Mouse (Mus musculus) CH12F3 (cell line): ENCODE measurements around the gene Nsun7.

Experiments
- in situ Hi-C: fragments of 300-500 bp; cut with MboI; formaldehyde crosslinking; loops from 2 replicates; pipeline ENCODE4 v1.14.3; 2020; ENCODE audit warnings: low sequenced_read_pairs

Gene Nsun7

GRCm38 (mm10) chr5:66274417-66274816 is 14.7 kb downstream of the Nsun7 start:
- in situ Hi-C loops, result no loop called here

GRCm38 (mm10) chr5:66279650-66280049 is 20.0 kb downstream of the Nsun7 start:
- in situ Hi-C loops, result no loop called here

DNA sequence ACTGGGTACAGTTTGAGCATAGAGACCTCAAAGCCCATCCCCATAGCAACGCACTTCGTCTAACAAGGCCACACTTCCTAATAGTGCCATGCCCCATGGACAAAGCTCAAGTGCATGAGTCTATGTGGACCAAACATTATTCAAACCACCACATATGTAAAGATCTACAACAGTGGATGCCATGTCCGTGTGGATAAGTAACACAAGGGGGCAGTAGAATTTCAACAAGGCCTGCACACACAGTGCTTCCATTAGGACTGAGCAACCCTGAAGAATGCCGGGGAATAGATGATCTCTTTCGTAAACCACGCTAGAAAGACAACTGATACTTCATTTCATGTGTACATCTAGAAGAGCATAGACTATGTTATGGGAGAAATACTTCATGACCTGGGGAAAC is 21.0 kb downstream of the Nsun7 start:
- in situ Hi-C loops, result no loop called here

DNA sequence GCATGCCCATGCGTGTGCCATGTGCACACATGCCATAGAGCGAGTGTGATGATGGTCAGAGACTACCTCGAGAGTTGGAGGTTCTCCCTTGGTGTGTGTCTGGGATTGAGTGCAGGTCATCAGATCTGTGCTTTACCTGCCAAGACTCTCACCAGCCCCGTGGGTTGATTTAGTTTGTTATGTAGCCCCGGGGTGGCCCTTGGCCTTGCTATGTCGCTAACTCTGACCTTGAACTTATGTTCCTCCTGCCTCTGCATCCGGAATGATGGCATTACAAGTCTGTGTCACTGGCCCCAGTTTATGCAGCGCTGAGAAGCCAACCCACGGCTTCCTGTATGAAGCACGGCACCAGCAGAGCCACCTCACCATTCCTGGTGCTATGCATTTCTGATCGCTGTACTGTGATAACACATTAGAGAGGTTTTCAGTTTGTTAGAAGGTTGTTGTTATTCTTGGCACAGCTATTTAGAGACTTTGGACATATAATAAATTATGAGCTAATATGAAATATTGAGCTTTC is 34.5 kb downstream of the Nsun7 start:
- in situ Hi-C loops, result no loop called here

DNA sequence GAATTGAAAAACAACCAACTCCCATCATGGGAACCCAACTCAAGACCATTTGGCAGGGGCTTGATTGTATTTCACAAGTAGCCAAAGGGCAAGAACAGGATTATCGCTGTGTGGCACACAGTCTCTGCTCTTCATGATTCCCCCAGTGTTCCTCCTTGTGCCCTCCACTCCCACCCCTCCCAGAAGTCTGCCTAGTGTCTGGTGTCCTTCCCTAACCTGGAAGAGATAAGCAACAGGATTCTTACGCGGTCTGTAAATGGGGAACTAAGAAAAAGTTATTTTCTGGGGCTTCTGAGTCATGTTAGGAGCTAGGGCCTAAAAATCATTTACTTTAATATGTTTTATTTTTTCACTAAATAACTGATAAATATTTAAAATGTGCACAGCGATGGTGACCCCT is 35.3 kb downstream of the Nsun7 start:
- in situ Hi-C loops, result no loop called here

GRCm38 (mm10) chr5:66296116-66296515 is 36.4 kb downstream of the Nsun7 start:
- in situ Hi-C loops, result no loop called here

DNA sequence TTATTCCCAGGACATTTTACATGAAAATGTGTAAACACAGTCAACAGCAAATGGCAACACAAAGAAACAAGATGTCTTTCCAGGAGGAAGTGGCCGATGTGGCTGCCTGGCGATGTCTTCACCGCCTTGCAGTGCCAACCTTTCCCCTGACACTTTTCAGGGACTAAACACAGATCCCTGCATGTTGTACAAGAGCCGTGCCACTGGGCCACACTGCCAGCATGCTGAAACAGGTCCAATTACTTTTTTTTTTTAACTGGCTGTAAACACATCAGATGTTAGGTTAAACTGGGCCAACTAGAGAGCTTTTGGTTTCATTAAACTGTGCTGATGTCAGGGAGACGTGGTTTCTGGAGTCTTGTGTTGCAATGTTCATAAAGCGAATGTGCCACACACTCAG is 39.2 kb downstream of the Nsun7 start:
- in situ Hi-C loops, result no loop called here

GRCm38 (mm10) chr5:66300576-66300975 is 40.9 kb downstream of the Nsun7 start:
- in situ Hi-C loops, result no loop called here

DNA sequence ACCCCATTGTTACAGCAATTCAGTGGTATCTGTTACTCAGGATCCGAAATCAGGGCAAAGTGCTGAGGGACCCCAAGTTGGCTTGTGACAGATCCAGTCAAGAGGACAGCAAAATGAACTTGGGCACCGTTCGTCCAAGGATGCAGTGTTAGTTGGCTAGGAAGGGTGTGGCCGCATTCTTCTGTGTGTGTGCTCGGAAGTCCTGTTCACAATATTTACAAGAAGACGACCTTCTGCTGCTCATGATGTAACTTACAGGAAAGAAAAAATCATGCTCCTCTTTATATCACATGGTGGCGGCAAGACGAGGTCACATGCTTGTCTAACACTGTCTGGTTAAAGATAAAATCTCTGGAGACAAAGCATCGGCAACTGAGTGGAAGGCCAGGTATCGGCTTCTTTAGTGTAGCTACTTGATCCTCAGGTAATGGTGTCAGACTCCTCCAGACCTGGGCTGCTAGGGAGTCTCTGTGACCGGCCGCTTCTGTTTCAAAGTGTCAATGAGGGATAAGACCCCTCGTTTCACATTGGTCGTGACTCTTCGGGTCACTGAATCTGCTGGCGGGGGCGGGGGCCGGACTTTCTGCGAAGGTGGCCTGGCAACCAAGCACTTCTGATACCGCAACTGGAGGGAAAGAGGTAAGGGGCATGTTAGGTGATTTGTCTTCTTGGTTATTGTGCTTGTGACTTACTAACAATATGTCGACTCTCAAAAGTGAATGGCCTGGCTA is 42.6 kb downstream of the Nsun7 start:
- in situ Hi-C loops, result no loop called here

DNA sequence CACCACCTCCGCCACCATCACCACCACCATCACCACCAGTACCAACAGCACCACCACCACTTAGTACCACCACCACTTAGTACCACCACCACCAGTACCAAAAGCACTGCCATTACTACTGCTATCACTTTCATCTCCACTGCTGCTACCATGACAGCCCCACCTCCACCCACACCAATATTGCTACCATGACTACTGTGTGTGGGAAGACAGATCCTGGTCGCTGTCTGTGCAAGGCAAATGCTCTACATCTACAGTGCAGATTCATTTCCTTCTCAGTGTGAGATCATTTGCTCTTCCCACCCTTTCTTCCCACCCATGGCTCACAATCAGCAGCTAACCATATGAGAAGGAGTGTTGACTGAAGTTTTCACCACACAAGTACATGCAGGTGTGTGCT is 43.2 kb downstream of the Nsun7 start:
- in situ Hi-C loops, result no loop called here

GRCm38 (mm10) chr5:66304300-66305067 is 44.8 kb downstream of the Nsun7 start:
- in situ Hi-C loops, result no loop called here

DNA sequence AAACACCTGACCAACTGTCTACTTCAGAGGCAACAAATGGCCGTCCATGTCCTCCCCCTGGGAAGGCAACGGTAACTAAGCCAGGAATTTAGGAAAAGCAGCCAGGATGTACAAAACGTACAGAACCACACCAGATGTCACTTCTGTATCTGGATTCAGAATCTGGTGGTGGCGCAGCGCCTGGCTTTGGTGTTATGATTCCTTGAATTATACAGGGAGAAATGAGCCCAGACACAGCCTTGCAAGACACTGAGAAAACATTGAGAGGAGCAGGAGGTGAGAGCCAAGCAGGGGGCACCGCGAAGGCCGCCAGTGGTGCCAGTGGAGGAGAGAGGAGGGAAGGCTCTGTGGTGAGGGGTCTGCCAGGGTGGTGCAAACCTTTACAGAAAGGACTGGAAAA is 45.8 kb downstream of the Nsun7 start:
- in situ Hi-C loops, result no loop called here

GRCm38 (mm10) chr5:66310328-66310727 is 50.6 kb downstream of the Nsun7 start:
- in situ Hi-C loops, result no loop called here

- in situ Hi-C loops, result no loop called here
These were observed 51.1 kb downstream of the Nsun7 start for GRCm38 (mm10) chr5:66310806-66311205.

DNA sequence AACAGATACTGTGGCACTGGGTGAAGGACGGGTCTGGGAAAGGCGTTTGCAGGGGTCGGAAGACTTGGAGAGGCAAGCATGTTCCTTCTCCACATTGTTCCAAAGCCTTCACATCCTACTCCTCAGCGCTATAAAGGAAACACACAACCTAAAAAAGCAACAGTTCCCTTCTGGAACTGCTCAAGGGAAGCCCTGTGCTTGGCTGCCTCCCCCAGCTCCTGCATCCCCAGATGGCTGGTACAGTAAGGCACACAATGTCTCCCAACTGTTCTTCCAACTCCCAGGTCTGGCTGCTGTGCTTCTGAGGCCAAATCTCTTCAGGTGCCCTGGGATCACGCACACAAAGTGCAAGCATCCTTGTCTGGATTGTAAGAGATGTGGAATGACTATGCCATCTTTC is 56.1 kb downstream of the Nsun7 start:
- in situ Hi-C loops, result no loop called here

- in situ Hi-C loops, result no loop called here
These were observed 59.6 kb downstream of the Nsun7 start for GRCm38 (mm10) chr5:66319341-66319740.

GRCm38 (mm10) chr5:66319827-66320404 is 60.2 kb downstream of the Nsun7 start:
- in situ Hi-C loops, result no loop called here

DNA sequence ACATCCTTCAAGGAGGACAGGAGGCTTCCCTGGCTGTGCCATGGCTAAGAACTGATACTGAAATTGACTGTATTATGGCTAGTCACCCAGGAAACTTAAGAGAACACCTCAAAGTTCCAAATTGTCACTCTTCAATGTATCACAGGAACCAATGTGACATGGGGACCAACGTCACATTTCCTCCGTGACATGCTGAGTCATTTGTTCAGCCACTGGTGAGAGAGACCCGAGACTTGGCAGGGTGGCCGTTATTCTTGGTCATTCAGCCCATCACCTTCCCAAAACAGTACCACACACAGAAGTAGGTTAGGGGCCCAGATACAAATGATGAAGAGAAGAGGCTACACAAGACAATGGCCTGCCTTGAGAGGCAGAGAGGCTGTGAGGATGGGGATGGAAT is 63.4 kb downstream of the Nsun7 start:
- in situ Hi-C loops, result no loop called here

DNA sequence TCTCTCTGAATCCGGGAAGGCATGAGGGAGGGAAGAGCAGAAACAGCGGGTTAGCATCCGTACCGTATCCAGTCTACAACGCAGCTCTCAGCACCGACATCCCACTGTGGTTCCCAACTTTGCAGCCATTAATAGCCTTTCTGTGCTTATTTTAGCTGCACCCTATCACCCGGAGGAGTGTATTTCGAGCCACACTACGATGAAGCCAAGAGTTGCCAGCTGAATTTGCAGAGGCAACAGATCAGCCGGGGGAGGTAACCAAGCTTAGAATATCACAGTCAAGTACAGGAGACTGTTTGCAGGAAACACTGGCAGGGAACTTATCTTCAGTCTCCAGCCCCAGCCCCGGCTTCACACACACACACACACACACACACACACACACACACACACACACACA is 63.9 kb downstream of the Nsun7 start:
- in situ Hi-C loops, result no loop called here

DNA sequence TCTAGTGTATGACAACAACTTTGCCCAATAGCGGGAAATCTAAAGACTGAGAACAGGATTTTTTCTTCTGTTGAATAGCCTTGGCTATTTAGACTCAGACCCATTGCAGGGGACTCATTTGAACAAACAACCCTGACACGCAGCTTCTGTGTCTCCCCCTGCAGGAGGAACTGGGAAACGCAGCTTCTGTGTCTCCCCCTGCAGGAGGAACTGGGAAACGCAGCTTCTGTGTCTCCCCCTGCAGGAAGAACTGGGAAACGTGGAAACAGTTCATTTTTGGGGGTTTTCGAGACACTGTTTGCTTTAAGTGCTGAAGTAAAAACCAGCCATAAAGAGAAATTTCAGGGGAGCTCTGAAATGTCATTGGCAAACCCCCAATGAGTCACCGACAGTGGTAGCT is 66.7 kb downstream of the Nsun7 start:
- in situ Hi-C loops, result no loop called here

DNA sequence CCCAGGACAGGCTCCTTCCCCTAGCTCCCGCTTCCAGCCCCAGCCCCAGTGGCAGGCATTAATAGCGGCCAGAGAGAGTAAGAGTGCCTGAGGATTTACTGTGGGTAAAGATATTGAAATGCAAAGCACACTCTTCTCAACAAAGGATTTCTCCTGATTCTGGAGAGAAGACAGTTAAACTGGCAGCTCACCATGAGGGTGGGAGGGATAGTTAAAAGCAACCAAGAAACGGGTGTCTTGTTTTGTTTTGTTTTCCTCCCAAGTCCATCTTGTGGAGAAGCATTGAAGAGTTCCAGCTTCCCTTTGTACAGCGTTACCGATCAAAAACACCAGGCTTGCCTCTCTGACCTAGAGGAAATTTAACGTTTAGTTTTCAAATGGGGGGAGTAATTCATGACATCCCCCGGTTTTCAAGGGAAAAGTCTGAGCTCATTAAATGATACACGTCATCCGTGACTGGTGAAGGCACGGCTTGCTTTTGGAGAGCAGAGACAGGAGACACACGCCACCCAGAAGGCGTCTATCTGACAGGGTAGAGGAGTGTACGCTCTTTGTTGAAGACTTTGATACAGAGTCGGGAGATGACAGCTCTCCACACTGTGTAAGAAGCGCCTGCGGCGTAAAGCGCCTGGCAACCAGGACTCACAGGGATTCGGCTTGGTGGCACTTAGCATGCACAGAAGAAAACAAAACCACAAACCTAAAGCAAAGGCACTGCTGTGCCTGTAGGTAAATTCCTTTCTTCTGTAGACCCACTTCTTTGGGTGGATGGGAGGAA is 68.4 kb downstream of the Nsun7 start:
- in situ Hi-C loops, result no loop called here
